Comparison of ENCODE assay signal across 15 mouse cellular contexts in the genomic region with DNA sequence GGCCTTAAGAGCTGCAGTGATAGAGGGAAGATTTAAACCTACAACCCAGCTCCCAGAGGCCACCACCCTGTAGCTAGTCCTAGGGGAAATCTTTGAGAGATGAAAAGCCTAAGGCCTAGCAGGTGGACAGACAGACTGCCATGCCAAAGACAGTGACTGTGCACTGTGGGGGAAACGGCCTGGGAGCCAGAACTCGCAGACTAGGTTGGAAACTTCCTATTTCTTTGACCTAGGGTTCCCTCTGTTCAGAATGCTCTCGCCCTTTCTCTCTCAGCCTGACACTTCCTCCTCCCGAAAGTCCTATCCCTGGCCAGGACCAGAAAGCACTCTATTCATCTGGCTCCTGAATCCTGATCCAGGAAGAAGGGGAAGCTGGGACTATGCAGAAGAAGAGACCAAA. TPM values are rescaled to one million over a fixed set of nuclear protein-coding genes. Genes with fewer than 3 reads are reported as not detected.
"Had no signal": no experiment of that assay in that cellular context is flagged by ENCODE, and none has a peak within 500 bp of the region (broad histone marks: within the 10 kb centered on the region; RNA-seq: fewer than 3 reads in every experiment).

No protein-coding gene starts in this region.

- H3K4me1 ChIP-seq: limb, embryonic 15.5 days; neural tube, embryonic 15.5 days; stomach, embryonic 15.5 days had no signal

- H3K9me3 ChIP-seq: kidney, embryonic 15.5 days; limb, embryonic 15.5 days; neural tube, embryonic 15.5 days; stomach, embryonic 15.5 days had no signal

- H3K27me3 ChIP-seq: kidney, embryonic 15.5 days; limb, embryonic 15.5 days; neural tube, embryonic 15.5 days; stomach, embryonic 15.5 days had no signal

- H3K4me3 ChIP-seq: kidney, embryonic 15.5 days; left cerebral cortex, adult 2 months; limb, embryonic 15.5 days; neural tube, embryonic 15.5 days; stomach, embryonic 15.5 days had no signal

- H3K27ac ChIP-seq: kidney, embryonic 15.5 days; left cerebral cortex, adult 2 months; limb, embryonic 15.5 days; liver, embryonic 14.5 days; neural tube, embryonic 15.5 days; stomach, embryonic 15.5 days had no signal

- H3K4me2 ChIP-seq: kidney, embryonic 15.5 days; limb, embryonic 15.5 days; neural tube, embryonic 15.5 days; stomach, embryonic 15.5 days had no signal

- H3K36me3 ChIP-seq: kidney, embryonic 15.5 days; limb, embryonic 15.5 days; neural tube, embryonic 15.5 days; stomach, embryonic 15.5 days had no signal

- H3K9ac ChIP-seq: kidney, embryonic 15.5 days; limb, embryonic 15.5 days; liver, embryonic 14.5 days; neural tube, embryonic 15.5 days; stomach, embryonic 15.5 days had no signal

- DNase-seq: kidney, adult 2 months; kidney, postnatal 14 days; lung, adult 18-20 months; lung, postnatal 36 days; midbrain, embryonic 14.5 days; right cerebral cortex, adult 18-20 months; thymus, adult 2 months; thymus, postnatal 36 days had no signal

RNA-seq across cellular contexts. Expression of a gene that starts 27.4 kb away (rescaled TPM):
- total RNA-seq: megakaryocyte progenitor cell, adult 5-6 weeks had no signal
